In genomic region chr1:154745241-154745640, GRCm38 (mm10) we compare ENCODE assay signal across 21 mouse cellular contexts.
"Had no signal": no experiment of that assay in that cellular context is flagged by ENCODE, and none has a peak within 500 bp of the region (broad histone marks: within the 10 kb centered on the region; RNA-seq: fewer than 3 reads in every experiment).

No protein-coding gene starts in this region.

- H3K4me3 ChIP-seq: gastrocnemius, adult 2 months; heart, embryonic 10.5 days; heart, embryonic 12.5 days; hindbrain, embryonic 10.5 days; hindbrain, embryonic 12.5 days; intestine, embryonic 15.5 days; layer of hippocampus, adult 2 months; left cerebral cortex, adult 2 months; limb, embryonic 10.5 days; limb, embryonic 12.5 days had no signal

- H3K4me1 ChIP-seq: heart, embryonic 10.5 days; heart, embryonic 12.5 days; hindbrain, embryonic 10.5 days; hindbrain, embryonic 12.5 days; intestine, embryonic 15.5 days; limb, embryonic 10.5 days; limb, embryonic 12.5 days had no signal

- H3K9me3 ChIP-seq: heart, embryonic 10.5 days; heart, embryonic 12.5 days; hindbrain, embryonic 10.5 days; hindbrain, embryonic 12.5 days; intestine, embryonic 15.5 days; limb, embryonic 10.5 days; limb, embryonic 12.5 days had no signal

- H3K27me3 ChIP-seq: heart, embryonic 12.5 days; hindbrain, embryonic 12.5 days; intestine, embryonic 15.5 days; limb, embryonic 12.5 days had no signal

- H3K36me3 ChIP-seq: heart, embryonic 10.5 days; heart, embryonic 12.5 days; hindbrain, embryonic 10.5 days; hindbrain, embryonic 12.5 days; intestine, embryonic 15.5 days; limb, embryonic 10.5 days; limb, embryonic 12.5 days had no signal

- DNase-seq: gastrocnemius, adult 2 months; gastrocnemius, postnatal 10 days; gastrocnemius, postnatal 25 days; heart, adult 18-20 months; heart, postnatal 10 days; heart, postnatal 4 days; kidney, adult 18-20 months; kidney, adult 8-10 months; kidney, postnatal 10 days; kidney, postnatal 25 days; kidney, postnatal 4 days; liver had no signal
